Mouse (Mus musculus) forebrain, postnatal 0 days (tissue): ENCODE measurements around the gene Ap5b1. TPM values are rescaled to one million over a fixed set of nuclear protein-coding genes. Genes with fewer than 3 reads are reported as not detected.

Experiments
- ATAC-seq: fragments of 200-750 bp; cut with Nextera tagmentation; 2 replicates; pipeline ENCODE4 v1.8.0; 2017; ENCODE audit warnings: mild to moderate bottlenecking, moderate library complexity
- DNase-seq: peaks from one replicate; pipeline ENCODE4 v3.0.0-alpha.2; 2015
- H3K27ac ChIP-seq: fragments of 300-500 bp; sonication (generic); 2 replicates; pipeline ENCODE4 v1.5.1; 2014; ENCODE audit warnings: low read depth, mild to moderate bottlenecking, antibody characterized with exemption, low read length, moderate library complexity, mixed read lengths
- H3K27me3 ChIP-seq: fragments of 300-500 bp; sonication (generic); 2 replicates; pipeline ENCODE4 v1.6.1; 2014; ENCODE audit warnings: mild to moderate bottlenecking, low read length, mixed read lengths; ENCODE audit not compliant: insufficient read depth
- H3K36me3 ChIP-seq: fragments of 300-500 bp; sonication (generic); 2 replicates; pipeline ENCODE4 v1.6.1; 2014; ENCODE audit warnings: mild to moderate bottlenecking, moderate library complexity; ENCODE audit not compliant: insufficient read depth
- H3K4me1 ChIP-seq: fragments of 300-500 bp; sonication (generic); 2 replicates; pipeline ENCODE4 v1.6.1; 2014; ENCODE audit warnings: antibody characterized with exemption; ENCODE audit not compliant: insufficient read depth
- H3K4me2 ChIP-seq: fragments of 300-500 bp; sonication (generic); 2 replicates; pipeline ENCODE4 v1.6.1; 2014; ENCODE audit warnings: low read depth, mild to moderate bottlenecking, moderate library complexity
- H3K4me3 ChIP-seq: fragments of 300-500 bp; sonication (generic); 2 replicates; pipeline ENCODE4 v1.5.1; 2014; ENCODE audit warnings: low read depth, low read length, mixed read lengths
- H3K9ac ChIP-seq: fragments of 300-500 bp; sonication (generic); 2 replicates; pipeline ENCODE4 v1.6.1; 2014; ENCODE audit warnings: mild to moderate bottlenecking
- H3K9me3 ChIP-seq: fragments of 300-500 bp; sonication (generic); 2 replicates; pipeline ENCODE4 v1.6.1; 2016; ENCODE audit warnings: low read length
- CTCF ChIP-seq: sonication (generic); IDR thresholded peaks from 2 replicates; pipeline ENCODE4 v1.5.1; 2016; ENCODE audit warnings: antibody characterized with exemption, control low read depth, low read depth
- WGBS: fragments of 180-500 bp; shearing (Covaris S2); extraction: QIAGEN DNeasy Blood & Tissue Kit; methylation state at CpG from one replicate; pipeline ENCODE4 v1.1.7; 2014; 5-methylcytosine and 5-hydroxymethylcytosine counted together
- polyA plus RNA-seq: library from polyadenylated mRNA; unstranded; fragments of >200 nt; fragmentation: Nextera tagmentation; extraction: Ambion mirVana; gene quantifications from 2 replicates; pipeline ENCODE4 v1.2.1, GENCODE M21; 2015
- total RNA-seq: library from RNA; depleted of rRNA; stranded (reverse); fragments of >200 nt; gene quantifications from 2 replicates; pipeline ENCODE4 v1.2.3, GENCODE M21; 2014; rRNA removed

Ap5b1 gene
- 9.0 and 9.5 TPM in 2 replicates for total RNA-seq
- polyA plus RNA-seq: 1.2 and 1.6 TPM in 2 replicates

DNA sequence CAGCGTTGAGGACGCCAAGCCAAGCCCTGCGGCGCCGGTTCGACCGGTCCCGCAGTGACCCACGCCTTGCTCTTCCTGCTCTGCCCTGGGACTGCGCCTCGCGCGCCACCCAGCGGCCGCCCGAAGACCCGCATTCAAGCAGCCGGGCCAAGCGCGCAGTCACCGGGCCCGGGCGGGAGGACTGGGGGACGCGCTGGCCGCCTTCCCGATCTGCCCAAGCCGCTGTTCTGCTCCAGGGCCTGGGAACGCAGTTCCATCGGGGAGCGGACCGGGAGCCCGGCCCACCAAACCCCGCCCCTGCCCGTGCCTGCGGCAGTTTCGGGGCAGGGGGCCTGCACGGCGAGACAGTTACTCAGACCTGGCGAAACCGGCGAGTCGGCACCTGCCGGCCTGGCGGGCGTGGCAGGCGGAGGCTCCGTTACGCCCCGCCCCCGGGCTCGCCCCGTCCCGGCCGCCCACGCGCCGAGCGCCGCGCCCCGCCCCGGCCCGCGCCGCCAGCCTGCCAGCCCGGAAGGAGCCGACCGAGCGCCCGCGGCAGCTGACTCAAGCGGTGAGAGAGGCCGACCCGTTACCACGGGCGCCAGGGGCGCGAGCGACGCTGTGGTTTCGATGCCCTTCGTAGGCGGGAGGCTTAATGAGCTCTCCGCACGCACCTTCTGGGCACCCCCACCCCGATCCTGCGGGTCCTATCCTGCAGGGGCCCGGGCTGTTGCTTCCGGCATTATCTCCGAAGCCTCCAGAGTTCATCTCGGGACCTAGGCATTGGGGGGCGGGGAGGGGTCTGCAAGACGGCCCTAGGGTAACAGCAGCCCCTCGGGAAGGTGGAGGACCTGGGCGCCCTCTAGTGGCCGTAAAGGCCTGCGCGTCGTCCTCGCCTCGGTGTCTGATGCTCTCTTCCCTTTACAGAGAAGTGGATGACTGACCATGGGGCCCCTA lies at the start of gene Ap5b1:
Ap5b1 (plus strand) TSS at position 492 of the 936 bp plus-strand sequence.
- Histone ChIP-seq H3K4me3 (peak within 1 kb of the TSS; percentile 74), H3K9me3 (no peaks in the 10 kb centered on the region), H3K27me3 (peaks cover under 1% of the 10 kb centered on the region; the same call in 1 of the 2 replicates), H3K36me3 (peaks cover 21% of the 10 kb centered on the region; the same call in 1 of the 2 replicates), H3K9ac (peak within 1 kb of the TSS; percentile 83), H3K27ac (peak within 1 kb of the TSS; percentile 89), H3K4me1 (peaks cover 8% of the 10 kb centered on the region; the same call in 1 of the 2 replicates), H3K4me2 (peak within 1 kb of the TSS; percentile 92)
- peak; percentile 92 for DNase-seq
- 2% methylated on average over 85 of the region's 102 CpGs for WGBS
- peak; percentile 95 for TF ChIP-seq CTCF
- peak; percentile 91 for ATAC-seq

- no peaks in the 10 kb centered on the region for H3K9me3 ChIP-seq
- no peak overlapping the region for H3K27ac ChIP-seq
- no peak overlapping the region for H3K9ac ChIP-seq
- H3K36me3 ChIP-seq: no peaks in the 10 kb centered on the region
- H3K4me3 ChIP-seq: no peak overlapping the region
- no peak for TF ChIP-seq CTCF
- 87% methylated on average over 3 of the region's 3 CpGs for WGBS
- no peaks in the 10 kb centered on the region for H3K27me3 ChIP-seq
- no peak overlapping the region for H3K4me2 ChIP-seq
- no peaks in the 10 kb centered on the region for H3K4me1 ChIP-seq
- DNase-seq: no peak
- no peak for ATAC-seq
Observed at GRCm38 (mm10) chr19:5518721-5519120, 49.1 kb upstream of the Ap5b1 start.

DNA sequence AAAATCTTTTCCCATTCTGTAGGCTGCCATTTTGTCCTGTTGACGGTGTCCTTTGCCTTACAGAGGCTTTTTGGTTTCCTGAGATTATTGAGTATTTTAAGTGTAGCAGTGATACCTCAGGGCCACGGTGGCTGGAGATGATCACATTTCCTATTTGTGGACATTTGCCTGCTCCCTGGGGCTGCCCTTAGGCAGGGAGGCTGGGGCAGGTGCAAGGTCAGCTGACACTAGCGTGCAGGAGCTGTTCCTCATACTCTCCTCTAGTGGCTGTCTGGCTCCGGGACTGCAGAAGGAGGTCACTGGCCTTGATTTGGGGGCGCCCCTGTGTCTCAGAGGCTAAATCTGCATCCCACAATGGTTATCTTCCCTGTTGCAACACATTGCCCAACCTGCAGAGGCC lies 42.6 kb upstream of the Ap5b1 start:
- no peaks in the 10 kb centered on the region for H3K9me3 ChIP-seq
- H3K27me3 ChIP-seq: no peaks in the 10 kb centered on the region
- TF ChIP-seq CTCF: no peak
- ATAC-seq: no peak
- no peak overlapping the region for H3K9ac ChIP-seq
- H3K4me1 ChIP-seq: peaks cover 7% of the 10 kb centered on the region
- no peaks in the 10 kb centered on the region for H3K36me3 ChIP-seq
- 76% methylated on average over 5 of the region's 5 CpGs for WGBS
- H3K4me2 ChIP-seq: no peak overlapping the region
- no peak for DNase-seq
- no peak overlapping the region for H3K27ac ChIP-seq
- no peak overlapping the region for H3K4me3 ChIP-seq

DNA sequence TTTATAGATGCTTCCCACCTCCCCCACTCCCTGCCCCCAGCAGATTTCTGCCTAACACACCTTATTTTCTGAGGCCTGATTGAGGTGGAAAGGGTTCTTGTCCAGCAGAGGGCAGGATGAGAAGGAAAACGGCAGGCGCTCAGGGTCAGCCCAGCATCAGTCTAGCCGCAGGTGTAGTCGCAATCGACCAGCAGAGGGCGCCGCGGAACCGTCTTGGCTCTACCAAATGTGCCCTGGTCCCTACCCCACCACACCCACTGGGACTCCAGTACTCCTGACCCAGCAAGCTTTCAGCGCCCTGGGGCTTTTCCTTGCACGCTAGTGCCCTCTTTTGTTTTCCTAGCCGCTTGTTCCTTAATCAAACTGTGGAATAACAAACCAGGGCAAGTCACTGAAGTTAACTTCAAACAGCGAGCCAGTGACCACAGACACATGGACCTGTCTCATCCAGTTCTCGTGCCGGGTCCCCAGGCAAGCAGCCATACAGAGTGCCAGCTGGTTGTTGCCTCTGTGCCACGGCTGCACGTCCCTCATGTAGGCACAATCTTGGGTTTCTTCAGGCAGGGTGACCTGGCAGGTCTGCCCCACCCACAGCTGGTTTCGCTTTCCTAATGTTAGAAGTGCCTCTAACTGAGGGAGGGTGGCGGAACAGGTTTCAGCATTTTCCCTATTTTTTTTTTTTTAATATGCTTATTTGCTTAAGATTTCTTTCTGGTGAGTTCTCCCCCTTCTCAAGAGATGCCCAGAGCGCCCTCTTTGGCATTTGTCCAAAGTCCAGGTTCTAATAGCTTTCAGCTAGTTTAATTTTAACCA lies 38.3 kb upstream of the Ap5b1 start:
- Histone ChIP-seq H3K9ac (no peak overlapping the region), H3K4me3 (peak overlapping the region; percentile 2; the same call in 1 of the 2 replicates), H3K36me3 (no peaks in the 10 kb centered on the region), H3K4me2 (peak overlapping the region; percentile 33), H3K27ac (peak overlapping the region; percentile 51; the same call in 1 of the 2 replicates), H3K27me3 (no peaks in the 10 kb centered on the region), H3K9me3 (no peaks in the 10 kb centered on the region), H3K4me1 (peaks cover 9% of the 10 kb centered on the region)
- peak; percentile 93 for ATAC-seq
- DNase-seq: peak; percentile 85
- TF ChIP-seq CTCF: peak; percentile 95
- WGBS: 10% methylated on average over 20 of the region's 20 CpGs

DNA sequence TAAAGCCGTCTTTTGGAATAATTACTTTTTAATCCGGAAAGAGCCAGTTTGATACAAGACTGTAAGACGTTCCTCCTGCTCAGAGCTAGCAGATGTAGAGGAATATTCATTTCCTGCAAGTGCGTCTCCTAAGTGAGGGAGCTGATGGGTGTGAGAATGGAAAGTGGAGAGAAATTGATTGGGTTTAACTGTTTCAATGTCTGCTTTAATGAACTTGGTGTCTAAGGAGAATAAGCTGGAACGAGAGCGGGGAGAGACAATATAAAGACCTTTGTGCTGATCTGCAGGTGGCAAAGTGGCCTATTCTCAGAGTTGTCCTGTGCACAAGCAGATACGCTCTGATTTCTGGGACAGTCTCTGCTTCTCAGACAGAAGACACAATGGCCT lies 37.7 kb upstream of the Ap5b1 start:
- H3K4me2 ChIP-seq: peak overlapping the region; percentile 33
- peak overlapping the region; percentile 2; the same call in 1 of the 2 replicates for H3K4me3 ChIP-seq
- H3K9me3 ChIP-seq: no peaks in the 10 kb centered on the region
- 10% methylated on average over 7 of the region's 7 CpGs for WGBS
- TF ChIP-seq CTCF: no peak
- no peaks in the 10 kb centered on the region for H3K36me3 ChIP-seq
- ATAC-seq (peak; percentile 75), DNase-seq (no peak)
- H3K27me3 ChIP-seq: no peaks in the 10 kb centered on the region
- peak overlapping the region; percentile 51 for H3K27ac ChIP-seq
- H3K4me1 ChIP-seq: peaks cover 9% of the 10 kb centered on the region
- no peak overlapping the region for H3K9ac ChIP-seq

- no peak overlapping the region for H3K4me3 ChIP-seq
- H3K36me3 ChIP-seq: no peaks in the 10 kb centered on the region
- H3K9ac ChIP-seq: no peak overlapping the region
- peaks cover 9% of the 10 kb centered on the region for H3K4me1 ChIP-seq
- no peaks in the 10 kb centered on the region for H3K27me3 ChIP-seq
- H3K27ac ChIP-seq: no peak overlapping the region
- DNase-seq: no peak
- no peak overlapping the region for H3K4me2 ChIP-seq
- 78% methylated on average over 8 of the region's 8 CpGs for WGBS
- no peak for ATAC-seq
- H3K9me3 ChIP-seq: no peaks in the 10 kb centered on the region
- no peak for TF ChIP-seq CTCF
Observed at GRCm38 (mm10) chr19:5532520-5532919, 35.3 kb upstream of the Ap5b1 start.
